Mouse (Mus musculus) bone marrow, adult 2 months (tissue): ENCODE measurements at regions not wholly inside any gene's neighbourhood (a gene's known extent, or its start where the extent isn't known, plus 50 kb on each side); places are given as distances from the start of the nearest gene placed in this dataset.

Source experiments
- CTCF ChIP-seq: fragments of 200-500 bp; IDR thresholded peaks from 2 replicates; pipeline ENCODE4 v1.5.1; 2011; ENCODE audit warnings: low read length, control low read depth; ENCODE audit not compliant: control insufficient read depth, insufficient read depth
- POLR2A ChIP-seq: fragments of 200-500 bp; IDR thresholded peaks from 2 replicates; pipeline ENCODE4 v1.6.1; 2011; ENCODE audit warnings: low read depth, mild to moderate bottlenecking, control low read depth, low read length, borderline replicate concordance; ENCODE audit not compliant: control insufficient read depth

DNA sequence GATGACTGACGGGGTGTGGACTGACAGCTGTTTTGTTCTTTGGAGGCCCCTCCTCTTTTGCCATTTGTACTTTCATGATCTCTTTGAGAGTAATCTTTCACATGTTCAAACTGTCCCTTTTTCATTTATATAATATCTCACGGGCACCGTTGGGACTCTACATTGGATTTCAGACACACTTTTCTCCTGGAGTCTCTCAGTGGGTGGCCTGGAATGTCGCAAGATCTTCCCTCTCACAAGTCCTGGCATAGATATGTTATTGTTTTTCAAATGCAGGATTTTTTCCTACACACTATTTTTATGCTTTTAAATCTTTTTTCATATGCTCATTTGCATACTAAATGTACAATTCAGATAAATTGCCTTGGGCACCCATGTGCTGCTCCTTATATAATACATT lies 71.1 kb upstream of the Oxgr1 start:
- no peak for TF ChIP-seq CTCF
- TF ChIP-seq POLR2A: no peak
